Mouse (Mus musculus) testis, adult 2 months (tissue): ENCODE measurements around the gene Mark1.

Source experiments
- CTCF ChIP-seq: fragments of 200-500 bp; IDR thresholded peaks from 2 replicates; pipeline ENCODE4 v1.5.1; 2012; ENCODE audit warnings: low read depth, mild to moderate bottlenecking, inconsistent platforms, low read length, moderate library complexity; ENCODE audit not compliant: control insufficient read depth, insufficient read depth, insufficient replicate concordance
- POLR2A ChIP-seq: fragments of 200-500 bp; IDR thresholded peaks from 2 replicates; pipeline ENCODE4 v1.6.1; 2012; ENCODE audit warnings: low read depth, mild to moderate bottlenecking, inconsistent platforms, low read length, moderate library complexity; ENCODE audit not compliant: control insufficient read depth

GRCm38 (mm10) chr1:184958818-184959217 is 40.6 kb downstream of the Mark1 start:
- TF ChIP-seq POLR2A: no peak
- TF ChIP-seq CTCF: no peak
